ENCODE assay signal across 18 mouse cellular contexts in genomic region chr3:49842971-49843370, GRCm38 (mm10).
"Had no signal": no experiment of that assay in that cellular context is flagged by ENCODE, and none has a peak within 500 bp of the region (broad histone marks: within the 10 kb centered on the region; RNA-seq: fewer than 3 reads in every experiment).

No protein-coding gene starts in this region.

- H3K9me3 ChIP-seq: lung, embryonic 15.5 days; midbrain, embryonic 12.5 days; neural tube, embryonic 13.5 days; neural tube, embryonic 15.5 days had no signal

- DNase-seq: lung, adult 18-20 months; lung, postnatal 4 days; retina, postnatal 1 day; right cerebral cortex, adult 18-20 months; right cerebral cortex, postnatal 25 days; right cerebral cortex, postnatal 4 days; spleen, adult 18-20 months; thymus, adult 18-20 months; thymus, postnatal 14 days; thymus, postnatal 36 days had no signal

- H3K4me1 ChIP-seq: lung, embryonic 15.5 days; midbrain, embryonic 12.5 days; neural tube, embryonic 15.5 days had no signal

- H3K27me3 ChIP-seq: lung, embryonic 15.5 days; midbrain, embryonic 12.5 days; neural tube, embryonic 13.5 days; neural tube, embryonic 15.5 days had no signal

- H3K4me3 ChIP-seq: lung, embryonic 15.5 days; midbrain, embryonic 12.5 days; myocyte; neural tube, embryonic 13.5 days; neural tube, embryonic 15.5 days had no signal

- H3K9ac ChIP-seq: liver, embryonic 14.5 days; lung, embryonic 15.5 days; midbrain, embryonic 12.5 days; neural tube, embryonic 13.5 days; neural tube, embryonic 15.5 days had no signal

- H3K27ac ChIP-seq: liver, embryonic 14.5 days; lung, embryonic 15.5 days; midbrain, embryonic 12.5 days; neural tube, embryonic 13.5 days; neural tube, embryonic 15.5 days had no signal

- ATAC-seq: lung, postnatal 0 days; midbrain, embryonic 16.5 days had no signal

- H3K4me2 ChIP-seq: lung, embryonic 15.5 days; midbrain, embryonic 12.5 days; neural tube, embryonic 13.5 days; neural tube, embryonic 15.5 days had no signal

- H3K36me3 ChIP-seq: lung, embryonic 15.5 days; midbrain, embryonic 12.5 days; neural tube, embryonic 13.5 days; neural tube, embryonic 15.5 days had no signal
